Mouse (Mus musculus) heart, adult 18-20 months (tissue): ENCODE measurements at regions not wholly inside any gene's neighbourhood (a gene's known extent, or its start where the extent isn't known, plus 50 kb on each side); places are given as distances from the start of the nearest gene placed in this dataset.

Experiments used
- DNase-seq, 2 experiments: peaks; one replicate each; pipeline ENCODE4 v3.0.0; 2021 to 2022; ENCODE audit warnings: mixed read lengths in 1 of 2

DNA sequence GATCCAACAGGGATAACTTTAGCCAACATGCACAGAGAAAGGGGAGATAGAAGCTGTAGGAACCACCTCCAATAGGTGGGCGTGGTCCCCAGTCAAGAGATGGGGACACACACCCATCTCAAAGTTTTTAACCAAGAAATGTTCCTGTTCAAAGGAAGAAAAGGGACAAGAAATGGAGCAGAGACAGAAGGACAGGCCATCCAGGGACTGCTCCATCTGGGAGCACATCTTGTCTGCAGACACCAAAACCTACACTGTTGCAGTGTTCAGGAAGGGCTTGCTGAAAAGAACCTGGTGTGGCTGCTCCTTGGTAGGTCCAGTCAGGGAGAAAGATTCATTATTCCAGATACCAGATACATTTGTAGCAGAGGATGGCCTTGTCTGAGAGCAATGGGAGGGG lies 676.5 kb upstream of the Foxg1 start:
- no peak for DNase-seq

DNA sequence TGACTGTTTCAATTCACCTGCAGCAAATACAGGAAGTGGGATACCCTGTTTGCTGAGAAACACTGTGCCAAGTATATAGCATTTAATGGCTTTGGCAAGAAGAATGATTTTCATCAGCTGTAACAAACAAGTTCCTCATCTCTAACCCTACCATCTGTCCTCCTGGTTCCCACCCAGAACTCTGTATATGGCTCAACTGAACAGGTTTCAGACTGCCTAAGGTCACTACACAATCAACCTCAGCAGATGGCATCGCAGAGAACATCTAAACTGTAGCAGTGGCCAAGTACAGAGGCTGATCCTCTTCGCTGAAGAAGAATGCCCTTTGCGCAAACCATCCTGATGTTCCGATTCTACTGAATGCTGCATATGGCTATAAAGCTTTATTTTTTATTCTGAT lies 668.8 kb upstream of the Foxg1 start:
- DNase-seq, result no peak

DNA sequence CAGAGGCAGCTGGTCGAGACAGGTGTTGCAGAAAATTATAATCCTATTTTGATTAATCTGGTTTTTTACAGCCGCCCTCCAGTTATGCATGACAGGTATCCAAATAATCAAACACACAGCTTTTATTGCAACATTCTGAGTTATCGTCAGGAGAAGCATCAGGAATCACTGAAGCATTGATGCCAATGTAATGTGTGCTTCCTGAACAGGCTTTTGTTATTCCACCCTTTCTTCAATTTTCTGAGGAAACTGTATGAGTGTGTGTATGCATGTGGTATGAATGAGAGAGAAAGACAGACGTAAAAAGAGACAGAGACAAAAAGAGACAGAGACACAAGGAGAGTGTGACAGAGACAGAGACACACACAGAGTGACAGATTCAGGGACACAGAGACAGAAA lies 652.6 kb upstream of the Foxg1 start:
- no peak for DNase-seq

DNA sequence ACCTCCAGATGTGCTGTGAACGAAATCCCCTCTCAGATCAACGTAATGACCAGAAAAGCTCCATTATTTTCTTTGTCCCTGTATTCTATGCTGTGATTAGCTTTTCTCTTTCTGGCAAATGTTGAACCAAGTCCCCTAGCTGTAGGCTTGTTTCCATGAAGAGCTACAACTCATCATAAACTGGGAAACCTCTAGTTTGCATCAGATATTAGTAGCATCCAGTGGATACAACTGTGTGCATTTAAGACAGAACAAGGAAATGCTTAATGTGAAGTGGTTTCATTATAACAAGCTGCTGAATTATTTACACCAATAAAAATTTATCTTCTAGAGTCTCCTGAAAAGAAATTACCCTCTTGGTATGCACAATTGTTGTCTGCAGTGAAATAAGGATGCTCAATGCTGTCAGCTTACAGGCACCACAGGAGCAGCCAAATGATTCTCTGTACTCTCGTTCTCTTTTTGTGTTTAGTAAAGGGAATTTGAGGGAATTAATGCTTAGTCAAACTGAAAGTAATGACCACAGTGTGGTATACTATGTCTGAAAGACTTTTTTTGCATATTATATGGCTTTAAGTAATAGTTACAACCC lies 623.6 kb upstream of the Foxg1 start:
- DNase-seq, result no peak
